Comparison of ENCODE assay signal across 32 mouse cellular contexts in genomic region chr4:88462981-88463646, GRCm38 (mm10). TPM values are rescaled to one million over a fixed set of nuclear protein-coding genes. Genes with fewer than 3 reads are reported as not detected.
DNase-seq lines count a peak whose midpoint lies in the region; ATAC-seq and TF ChIP-seq lines count a peak whose summit lies in the region.
"Had no signal": no experiment of that assay in that cellular context is flagged by ENCODE, and none has a peak within 500 bp of the region (broad histone marks: within the 10 kb centered on the region; RNA-seq: fewer than 3 reads in every experiment).

No protein-coding gene starts in this region.

- no peak for TF ChIP-seq EP300 in lung, postnatal 0 days (IDR thresholded peaks at IDR 0.05)

- no peak for TF ChIP-seq CTCF in gastrocnemius, adult 2 months (IDR thresholded peaks at IDR 0.05)
- TF ChIP-seq CTCF in lung, postnatal 0 days (IDR thresholded peaks at IDR 0.05): no peak

- no peak for DNase-seq in gastrocnemius, adult 2 months
- no peak for DNase-seq in gastrocnemius, adult 18-20 months (ENCODE audit: low spot score)
- DNase-seq in lung, postnatal 0 days (ENCODE audit: low spot score): no peak
- DNase-seq in adipocyte (ENCODE audit: low spot score): no peak
- DNase-seq: adrenal gland, adult 8-10 months; cerebellum, adult 18-20 months; cerebellum, postnatal 25 days; embryo, embryonic 11 days; gastrocnemius, postnatal 25 days; heart, adult 2 months; kidney, postnatal 10 days; liver, embryonic 13.5 days; lung, adult 2 months; spleen, adult 18-20 months had no signal

- H3K4me3 ChIP-seq in gastrocnemius, adult 2 months: peak overlapping the region; percentile 31
- H3K4me3 ChIP-seq in lung, embryonic 16.5 days (ENCODE audit: low read length): no peak overlapping the region
- H3K4me3 ChIP-seq in lung, postnatal 0 days (ENCODE audit: low read depth, low read length): no peak overlapping the region
- no peak overlapping the region for H3K4me3 ChIP-seq in embryonic facial prominence, embryonic 13.5 days
- H3K4me3 ChIP-seq: erythroblast, embryonic 14.5 days; forebrain, embryonic 15.5 days; heart, adult 2 months; hindbrain, embryonic 12.5 days; limb, embryonic 12.5 days; liver, embryonic 13.5 days; midbrain, embryonic 12.5 days had no signal

- no peak overlapping the region for H3K27ac ChIP-seq in gastrocnemius, adult 2 months
- H3K27ac ChIP-seq in lung, embryonic 16.5 days (ENCODE audit: low read length): no peak overlapping the region
- no peak overlapping the region for H3K27ac ChIP-seq in lung, postnatal 0 days (ENCODE audit: low read length)
- H3K27ac ChIP-seq in embryonic facial prominence, embryonic 13.5 days: peak overlapping the region; percentile 39
- H3K27ac ChIP-seq: forebrain, embryonic 15.5 days; heart, adult 2 months; hindbrain, embryonic 12.5 days; limb, embryonic 12.5 days; liver, embryonic 13.5 days; midbrain, embryonic 12.5 days had no signal

- WGBS in lung, embryonic 16.5 days: 50% methylated on average over 8 of the region's 8 CpGs
- WGBS in lung, postnatal 0 days: 46% methylated on average over 8 of the region's 8 CpGs
- 41% methylated on average over 8 of the region's 8 CpGs for WGBS in embryonic facial prominence, embryonic 13.5 days

- H3K4me1 ChIP-seq in lung, embryonic 16.5 days (replicated peaks; ENCODE audit: control insufficient read depth, insufficient read depth, low read length): no peaks in the 10 kb centered on the region
- no peaks in the 10 kb centered on the region for H3K4me1 ChIP-seq in lung, postnatal 0 days (ENCODE audit: insufficient read depth, low read depth, low read length)
- H3K4me1 ChIP-seq in embryonic facial prominence, embryonic 13.5 days: peaks cover 9% of the 10 kb centered on the region
- H3K4me1 ChIP-seq: forebrain, embryonic 15.5 days; hindbrain, embryonic 12.5 days; liver, embryonic 13.5 days; midbrain, embryonic 12.5 days had no signal

- no peak overlapping the region for H3K9ac ChIP-seq in lung, embryonic 16.5 days (ENCODE audit: low read length)
- H3K9ac ChIP-seq in lung, postnatal 0 days (replicated peaks; ENCODE audit: low read depth): no peak overlapping the region
- no peak overlapping the region for H3K9ac ChIP-seq in embryonic facial prominence, embryonic 13.5 days
- H3K9ac ChIP-seq: forebrain, embryonic 15.5 days; hindbrain, embryonic 12.5 days; limb, embryonic 12.5 days; liver, embryonic 13.5 days; midbrain, embryonic 12.5 days had no signal

- peak; percentile 51; the same call in 1 of the 2 replicates for ATAC-seq in lung, embryonic 16.5 days (ENCODE audit: low read depth)
- no peak for ATAC-seq in lung, postnatal 0 days
- ATAC-seq in embryonic facial prominence, embryonic 13.5 days (ENCODE audit: insufficient number of reproducible peaks, insufficient read depth, low FRiP score, low TSS enrichment, low read depth): no peak
- no peak for ATAC-seq in erythroid progenitor cell, adult 5-6 weeks (replicated peaks; ENCODE audit: low FRiP score, poor library complexity, severe bottlenecking)
- ATAC-seq: forebrain, embryonic 15.5 days; intestine, postnatal 0 days had no signal

- H3K4me2 ChIP-seq in lung, embryonic 16.5 days (ENCODE audit: low read depth, low read length): no peak overlapping the region
- no peak overlapping the region for H3K4me2 ChIP-seq in lung, postnatal 0 days (replicated peaks; ENCODE audit: low read depth, low read length)
- H3K4me2 ChIP-seq in embryonic facial prominence, embryonic 13.5 days: peak overlapping the region; percentile 5; the same call in 1 of the 2 replicates
- H3K4me2 ChIP-seq: forebrain, embryonic 15.5 days; hindbrain, embryonic 12.5 days; limb, embryonic 12.5 days; liver, embryonic 13.5 days; midbrain, embryonic 12.5 days had no signal

- H3K9me3 ChIP-seq in lung, embryonic 16.5 days (ENCODE audit: control insufficient read depth, low read length): no peaks in the 10 kb centered on the region
- H3K9me3 ChIP-seq in lung, postnatal 0 days (ENCODE audit: low read length): no peaks in the 10 kb centered on the region
- H3K9me3 ChIP-seq in embryonic facial prominence, embryonic 13.5 days: no peaks in the 10 kb centered on the region
- H3K9me3 ChIP-seq: forebrain, embryonic 15.5 days; G1E; hindbrain, embryonic 12.5 days; limb, embryonic 12.5 days; liver, embryonic 13.5 days; midbrain, embryonic 12.5 days had no signal

- H3K27me3 ChIP-seq in lung, embryonic 16.5 days (ENCODE audit: control insufficient read depth, insufficient read depth, low read depth, low read length): no peaks in the 10 kb centered on the region
- H3K27me3 ChIP-seq in lung, postnatal 0 days (replicated peaks; ENCODE audit: insufficient read depth, low read length): no peaks in the 10 kb centered on the region
- H3K27me3 ChIP-seq in embryonic facial prominence, embryonic 13.5 days: no peaks in the 10 kb centered on the region
- H3K27me3 ChIP-seq: CH12.LX; forebrain, embryonic 15.5 days; hindbrain, embryonic 12.5 days; limb, embryonic 12.5 days; liver, embryonic 13.5 days; midbrain, embryonic 12.5 days had no signal

- no peaks in the 10 kb centered on the region for H3K36me3 ChIP-seq in lung, embryonic 16.5 days (ENCODE audit: control insufficient read depth, insufficient read depth, low read length)
- H3K36me3 ChIP-seq in lung, postnatal 0 days (ENCODE audit: insufficient read depth, low read length): no peaks in the 10 kb centered on the region
- no peaks in the 10 kb centered on the region for H3K36me3 ChIP-seq in embryonic facial prominence, embryonic 13.5 days
- H3K36me3 ChIP-seq: forebrain, embryonic 15.5 days; G1E; hindbrain, embryonic 12.5 days; limb, embryonic 12.5 days; liver, embryonic 13.5 days; midbrain, embryonic 12.5 days had no signal

- intact Hi-C loops in gastrocnemius, adult 2 months (cut with DNase I): no loop called here

RNA-seq across cellular contexts. Expression of gene Hacd4, which starts 24.4 kb away (rescaled TPM):
- 1 to 10 TPM in 1 of 2 experiments, under 1 TPM in 1; 0.77 to 1.2 TPM for total RNA-seq in gastrocnemius, adult 2 months (2021)
- total RNA-seq in gastrocnemius, adult 18-20 months (2021): under 1 TPM; 0.84 to 0.93 TPM
- polyA plus RNA-seq in lung, embryonic 16.5 days (2015; fragmentation: Nextera tagmentation; extraction: Ambion mirVana): 9.4 and 10.0 TPM in 2 replicates
- polyA plus RNA-seq in lung, postnatal 0 days (2015; fragmentation: Nextera tagmentation; extraction: Ambion mirVana): 10.2 and 11.3 TPM in 2 replicates
- polyA plus RNA-seq in embryonic facial prominence, embryonic 13.5 days (2015; fragmentation: Nextera tagmentation; extraction: Ambion mirVana): 11.3 and 12.2 TPM in 2 replicates
- total RNA-seq in erythroid progenitor cell, adult 5-6 weeks (2015; ENCODE audit: low replicate concordance): 4.2 and 10.1 TPM in 2 replicates
- total RNA-seq in erythroid progenitor cell, adult 5-6 weeks (2017; ENCODE audit: low replicate concordance): 3.2 and 4.6 TPM in 2 replicates
- polyA plus RNA-seq: G1E had no signal

RNA-seq across cellular contexts. Expression of gene Ifnb1, which starts 59.5 kb away (rescaled TPM):
- not detected for total RNA-seq in gastrocnemius, adult 2 months (2021)
- total RNA-seq in gastrocnemius, adult 18-20 months (2021): not detected
- not detected in 2 replicates for polyA plus RNA-seq in lung, embryonic 16.5 days (2015; fragmentation: Nextera tagmentation; extraction: Ambion mirVana)
- not detected in 2 replicates for polyA plus RNA-seq in lung, postnatal 0 days (2015; fragmentation: Nextera tagmentation; extraction: Ambion mirVana)
- not detected in 2 replicates for polyA plus RNA-seq in embryonic facial prominence, embryonic 13.5 days (2015; fragmentation: Nextera tagmentation; extraction: Ambion mirVana)
- not detected in 2 replicates for total RNA-seq in erythroid progenitor cell, adult 5-6 weeks (2015; ENCODE audit: low replicate concordance)
- total RNA-seq in erythroid progenitor cell, adult 5-6 weeks (2017; ENCODE audit: low replicate concordance): not detected in 2 replicates
- total RNA-seq: adrenal gland, adult 8-10 months; CH12.LX; G1E; gastrocnemius, postnatal 25 days; heart, adult 2 months; heart, postnatal 25 days; layer of hippocampus, postnatal 14 days; left cerebral cortex, adult 8-10 months; megakaryocyte progenitor cell, adult 5-6 weeks; neutrophil, adult 5-6 weeks had no signal
- polyA plus RNA-seq: erythroblast, embryonic 14.5 days; forebrain, embryonic 15.5 days; G1E; heart, adult 2 months; heart, embryonic 14.5 days; hindbrain, embryonic 12.5 days; intestine, postnatal 0 days; limb, embryonic 12.5 days; liver, embryonic 13.5 days; lung, adult 2 months; midbrain, embryonic 12.5 days; thymus, postnatal 0 days had no signal
